Mouse (Mus musculus) CD8-positive naive resting alpha-beta T cell, adult 57 days (primary cell): ENCODE results near the gene Fam69a. TPM values are rescaled to one million over a fixed set of nuclear protein-coding genes. Genes with fewer than 3 reads are reported as not detected.

Experiments used
- total RNA-seq: library from RNA; stranded (reverse); gene quantifications from one replicate; pipeline ENCODE4 v1.2.4, GENCODE M21; 2023

Gene Fam69a
- total RNA-seq = 41.2 TPM

DNA sequence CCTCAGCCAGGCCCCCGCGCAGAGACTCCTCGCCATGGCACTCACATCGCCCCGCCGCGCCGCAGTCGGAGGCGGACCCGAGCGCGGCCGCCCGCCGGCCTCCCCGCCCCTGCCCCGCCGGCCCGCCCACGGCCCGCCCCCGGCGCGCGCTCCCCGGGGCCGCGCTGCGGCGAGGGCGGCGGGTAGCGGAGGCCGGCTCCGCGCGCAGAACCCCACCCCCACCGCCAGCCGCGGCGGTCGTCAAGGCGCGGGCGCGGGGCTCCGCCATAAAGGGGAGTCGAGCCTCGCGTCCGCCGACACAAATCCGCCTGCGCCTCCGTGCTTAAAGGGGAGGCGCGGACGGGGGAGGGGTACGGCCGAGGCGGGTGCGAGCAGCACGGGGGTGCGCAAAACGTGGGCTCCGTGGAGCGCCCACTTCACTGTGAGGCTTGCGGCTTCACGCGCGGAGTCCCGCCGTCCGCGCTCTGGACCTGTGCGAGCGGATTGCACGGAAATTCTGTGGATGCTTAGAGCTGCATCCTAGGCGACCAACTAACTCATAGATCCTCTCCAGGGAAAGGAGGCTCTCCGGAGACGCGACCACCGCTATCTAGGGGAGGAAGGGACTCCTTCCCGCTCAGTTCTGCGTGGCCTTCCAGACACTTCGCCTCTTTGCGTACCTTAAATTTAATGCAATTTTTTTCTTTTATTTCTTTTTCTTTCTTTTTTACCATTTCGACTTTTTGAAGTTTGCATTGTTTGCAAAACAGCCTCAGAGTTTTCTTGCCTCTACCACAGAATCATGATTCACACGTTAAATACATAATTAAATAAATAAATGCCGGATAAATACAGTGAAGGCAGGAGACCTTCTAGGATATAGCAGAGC lies at the start of gene Fam69a:
Fam69a (minus strand) TSS at position 119 of the 868 bp plus-strand sequence.

DNA sequence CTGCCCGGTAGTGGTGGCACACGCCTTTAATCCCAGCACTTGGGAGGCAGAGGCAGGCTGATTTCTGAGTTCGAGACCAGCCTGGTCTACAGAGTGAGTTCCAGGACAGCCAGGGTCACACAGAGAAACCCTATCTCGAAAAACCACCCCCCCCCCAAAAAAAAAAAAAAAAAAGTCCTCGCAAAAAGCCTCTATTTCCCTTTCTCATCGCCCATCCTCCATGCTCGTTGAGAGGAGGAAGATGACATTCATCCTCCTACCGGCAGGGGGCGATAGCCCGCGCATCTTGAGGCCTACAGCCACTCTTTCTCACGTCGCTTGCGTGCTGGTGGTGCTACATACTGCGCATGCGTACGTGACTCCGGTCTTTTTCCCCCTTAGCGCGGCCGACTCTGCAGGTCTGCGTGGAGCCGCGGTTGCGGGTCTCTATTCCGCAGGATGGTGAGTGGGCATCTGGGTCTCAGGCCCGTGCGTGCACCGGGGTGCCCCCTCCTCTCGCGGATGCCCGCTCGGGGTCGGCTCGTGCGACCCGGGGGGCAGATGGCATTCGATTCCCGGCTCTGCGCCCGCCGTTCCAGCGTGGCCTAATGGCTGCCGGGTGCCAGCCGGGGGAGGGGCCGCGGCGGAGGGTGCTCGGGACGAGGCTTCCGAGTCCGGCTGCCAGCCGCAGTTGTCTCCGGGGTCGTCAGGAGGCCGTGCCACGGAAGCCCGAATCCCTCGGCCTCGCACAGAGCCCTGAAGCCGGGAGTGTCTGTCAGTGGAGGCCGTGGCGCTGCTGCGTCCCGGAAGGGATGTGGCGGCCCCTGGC lies 86.5 kb downstream of the Fam69a start, which contains the start of gene Rpl5:
Rpl5 (plus strand) TSS at position 297 of the 808 bp plus-strand sequence.

DNA sequence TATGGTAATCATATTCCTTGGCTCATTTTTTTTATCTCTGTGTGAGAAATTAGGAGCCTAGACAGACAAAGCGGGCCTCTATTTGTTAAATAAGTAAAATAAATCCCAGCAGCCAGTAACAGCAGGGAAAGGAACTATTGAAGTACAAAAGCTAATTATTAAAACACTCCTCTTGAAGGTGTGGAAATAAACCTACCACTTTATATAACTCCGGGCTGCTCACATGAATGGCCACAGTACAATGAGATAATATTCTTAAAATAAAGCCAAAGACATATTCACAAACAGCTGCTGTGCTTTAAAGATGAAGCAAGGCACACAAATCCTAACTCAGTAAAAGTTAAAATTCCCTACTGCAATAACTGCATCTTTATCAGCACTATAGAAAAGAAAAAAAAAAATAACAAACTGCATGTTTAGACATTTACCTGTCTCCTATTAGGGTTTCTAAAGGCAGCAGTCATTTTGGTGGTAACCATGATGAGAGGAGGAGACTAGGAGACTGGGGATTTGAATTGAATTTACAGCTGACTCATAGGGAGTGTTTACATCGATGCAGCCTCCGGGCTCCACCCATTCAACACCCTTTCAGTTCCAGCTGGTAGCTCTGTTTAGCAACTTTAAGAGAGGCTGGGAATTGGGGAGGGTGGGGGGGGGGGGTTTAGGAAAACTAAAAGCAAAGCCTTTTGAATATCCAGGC lies 112.2 kb downstream of the Fam69a start, which contains the start of gene Evi5:
Evi5 (minus strand) TSS at position 547 of the 700 bp plus-strand sequence.

Other genes with a start within 250 kb of the Fam69a start
- gene Ube2d2b, start 157.0 kb downstream of the Fam69a start, total RNA-seq = not detected
- 2.9 TPM for gene Evi5, start 112.0 kb downstream of the Fam69a start, total RNA-seq
- gene Rpl5, start 86.6 kb downstream of the Fam69a start, total RNA-seq = 190 TPM
- 68.3 TPM for gene Mtf2, start 78.6 kb upstream of the Fam69a start, total RNA-seq
- gene Tmed5, start 145.5 kb upstream of the Fam69a start, total RNA-seq = 58.8 TPM
- 0.64 TPM for gene Ccdc18, start 145.8 kb upstream of the Fam69a start, total RNA-seq